Mouse (Mus musculus) forebrain, embryonic 15.5 days (tissue): Measurements from ENCODE around the gene Gm7849. TPM values are rescaled to one million over a fixed set of nuclear protein-coding genes. Genes with fewer than 3 reads are reported as not detected.
"Not testable (repeated sequence)": the region's sequence is repeated elsewhere in the genome, so short reads cannot be mapped to it uniquely, and the experiment has no call there.

ENCODE experiments used
- ATAC-seq: fragments of 200-750 bp; cut with Nextera tagmentation; replicated peaks from 2 replicates; pipeline ENCODE4 v1.8.0; 2017; ENCODE audit warnings: mild to moderate bottlenecking, moderate TSS enrichment, moderate library complexity
- H3K27ac ChIP-seq: fragments of 300-500 bp; sonication (generic); replicated peaks from 2 replicates; pipeline ENCODE4 v1.5.1; 2015; ENCODE audit warnings: mild to moderate bottlenecking, inconsistent platforms
- H3K27me3 ChIP-seq: fragments of 300-500 bp; sonication (generic); 2 replicates; pipeline ENCODE4 v1.6.1; 2015; ENCODE audit warnings: inconsistent platforms
- H3K36me3 ChIP-seq: fragments of 300-500 bp; sonication (generic); 2 replicates; pipeline ENCODE4 v1.6.1; 2015; ENCODE audit warnings: mild to moderate bottlenecking, inconsistent platforms
- H3K4me1 ChIP-seq: fragments of 300-500 bp; sonication (generic); 2 replicates; pipeline ENCODE4 v1.6.1; 2015; ENCODE audit warnings: inconsistent platforms
- H3K4me2 ChIP-seq: fragments of 300-500 bp; sonication (generic); replicated peaks from 2 replicates; pipeline ENCODE4 v1.6.1; 2015; ENCODE audit warnings: mild to moderate bottlenecking, inconsistent platforms
- H3K4me3 ChIP-seq: fragments of 300-500 bp; sonication (generic); 2 replicates; pipeline ENCODE4 v1.5.1; 2015; ENCODE audit warnings: mild to moderate bottlenecking, inconsistent platforms
- H3K9ac ChIP-seq: fragments of 300-500 bp; sonication (generic); replicated peaks from 2 replicates; pipeline ENCODE4 v1.6.1; 2015; ENCODE audit warnings: mild to moderate bottlenecking, inconsistent platforms
- H3K9me3 ChIP-seq: fragments of 300-500 bp; sonication (generic); 2 replicates; pipeline ENCODE4 v1.6.1; 2016; ENCODE audit warnings: inconsistent platforms
- WGBS: fragments of 180-500 bp; shearing (Covaris S2); methylation state at CpG from one replicate; pipeline ENCODE4 v1.1.7; 2015; ENCODE audit warnings: mixed read lengths; 5-methylcytosine and 5-hydroxymethylcytosine counted together
- polyA plus RNA-seq: library from polyadenylated mRNA; unstranded; fragments of >200 nt; fragmentation: Nextera tagmentation; extraction: Ambion mirVana; gene quantifications from 2 replicates; pipeline ENCODE4 v1.2.1, GENCODE M21; 2015

Gene Gm7849
- polyA plus RNA-seq, result not detected in 2 replicates

GRCm38 (mm10) chr8:21456460-21456859, at the start of gene Gm7849:
Gene Gm7849 (minus strand): TSS chr8:21456560.
- not testable (repeated sequence) for ATAC-seq, H3K27me3 ChIP-seq, H3K36me3 ChIP-seq, H3K27ac ChIP-seq, H3K4me3 ChIP-seq, H3K4me2 ChIP-seq, H3K4me1 ChIP-seq, H3K9me3 ChIP-seq, H3K9ac ChIP-seq
- no CpG with 5 or more reads among the region's 1 CpGs for WGBS

GRCm38 (mm10) chr8:21427111-21427510, 29.2 kb downstream of the Gm7849 start, which contains the start of gene Defa36:
Gene Defa36 (plus strand): TSS chr8:21427411.
- not testable (repeated sequence) for H3K4me3 ChIP-seq, H3K27me3 ChIP-seq, H3K4me2 ChIP-seq, ATAC-seq, H3K9me3 ChIP-seq, H3K27ac ChIP-seq, H3K36me3 ChIP-seq, H3K4me1 ChIP-seq, H3K9ac ChIP-seq
- no CpG with 5 or more reads among the region's 1 CpGs for WGBS

Other genes with a start within 250 kb of the Gm7849 start
- gene Gm15292, start 206.8 kb downstream of the Gm7849 start, polyA plus RNA-seq, result not detected in 2 replicates
- not detected in 2 replicates for gene Defa27, start 141.0 kb downstream of the Gm7849 start, polyA plus RNA-seq
- not detected in 2 replicates for gene Defa29, start 129.5 kb downstream of the Gm7849 start, polyA plus RNA-seq
- not detected in 2 replicates for gene Defa2, start 78.0 kb downstream of the Gm7849 start, polyA plus RNA-seq
- not detected in 2 replicates for gene Defa33, start 64.7 kb downstream of the Gm7849 start, polyA plus RNA-seq
- not detected in 2 replicates for gene Defa36, start 29.1 kb downstream of the Gm7849 start, polyA plus RNA-seq
- gene Defa20, start 52.7 kb upstream of the Gm7849 start, polyA plus RNA-seq, result not detected in 2 replicates
- gene Defa32, start 72.5 kb upstream of the Gm7849 start, polyA plus RNA-seq, result not detected in 2 replicates
- gene Defa37, start 108.8 kb upstream of the Gm7849 start, polyA plus RNA-seq, result not detected in 2 replicates
- gene Defa28, start 126.4 kb upstream of the Gm7849 start, polyA plus RNA-seq, result not detected in 2 replicates
- gene Gm7861, start 137.9 kb upstream of the Gm7849 start, polyA plus RNA-seq, result not detected in 2 replicates
- gene Defa26, start 161.6 kb upstream of the Gm7849 start, polyA plus RNA-seq, result not detected in 2 replicates
- gene Defa17, start 199.2 kb upstream of the Gm7849 start, polyA plus RNA-seq, result not detected in 2 replicates
- gene Defa34, start 209.2 kb upstream of the Gm7849 start, polyA plus RNA-seq, result not detected in 2 replicates
- gene AY761184, start 247.1 kb upstream of the Gm7849 start, polyA plus RNA-seq, result not detected in 2 replicates